Mouse (Mus musculus) forebrain, embryonic 10.5 days (tissue): ENCODE measurements around the gene Eif3l. TPM values are rescaled to one million over a fixed set of nuclear protein-coding genes. Genes with fewer than 3 reads are reported as not detected.

Source experiments
- DNase-seq: peaks from one replicate; pipeline ENCODE4 v3.0.0-alpha.2; 2017; ENCODE audit warnings: low spot score; ENCODE audit errors: extremely low spot score
- H3K27ac ChIP-seq: fragments of 300-500 bp; sonication (generic); 2 replicates; pipeline ENCODE4 v1.5.1; 2016; ENCODE audit warnings: mild to moderate bottlenecking
- H3K27me3 ChIP-seq: fragments of 300-500 bp; sonication (generic); 2 replicates; pipeline ENCODE4 v1.6.1; 2016; ENCODE audit warnings: mild to moderate bottlenecking; ENCODE audit not compliant: poor library complexity, severe bottlenecking
- H3K36me3 ChIP-seq: fragments of 300-500 bp; sonication (generic); replicated peaks from 2 replicates; pipeline ENCODE4 v1.6.1; 2016; ENCODE audit warnings: mild to moderate bottlenecking, moderate library complexity
- H3K4me1 ChIP-seq: fragments of 300-500 bp; sonication (generic); 2 replicates; pipeline ENCODE4 v1.6.1; 2016
- H3K4me3 ChIP-seq: fragments of 300-500 bp; sonication (generic); 2 replicates; pipeline ENCODE4 v1.5.1; 2016; ENCODE audit warnings: mild to moderate bottlenecking, moderate library complexity
- H3K9me3 ChIP-seq: fragments of 300-500 bp; sonication (generic); 2 replicates; pipeline ENCODE4 v1.6.1; 2016; ENCODE audit warnings: mild to moderate bottlenecking, moderate library complexity
- WGBS: fragments of 180-500 bp; shearing (Covaris S2); methylation state at CpG from one replicate; pipeline ENCODE4 v1.1.7; 2016; 5-methylcytosine and 5-hydroxymethylcytosine counted together
- polyA plus RNA-seq: library from polyadenylated mRNA; unstranded; fragments of >200 nt; fragmentation: Nextera tagmentation; extraction: Ambion mirVana; gene quantifications from 2 replicates; pipeline ENCODE4 v1.2.1, GENCODE M21; 2016

Gene Eif3l
- polyA plus RNA-seq, 1 experiment from 2014 or later: 283 TPM

- Histone ChIP-seq H3K4me3 (no peak overlapping the region), H3K9me3 (no peaks in the 10 kb centered on the region), H3K36me3 (peaks cover 91% of the 10 kb centered on the region), H3K27ac (no peak overlapping the region), H3K27me3 (no peaks in the 10 kb centered on the region), H3K4me1 (peaks cover 8% of the 10 kb centered on the region)
- WGBS: 89% methylated on average over 7 of the region's 7 CpGs
- DNase-seq: no peak
Observed at GRCm38 (mm10) chr15:79056601-79057000, 18.4 kb upstream of the Eif3l start.

GRCm38 (mm10) chr15:79057850-79058249 lies 17.1 kb upstream of the Eif3l start:
- 90% methylated on average over 6 of the region's 6 CpGs for WGBS
- no peak for DNase-seq
- peaks cover 84% of the 10 kb centered on the region for H3K36me3 ChIP-seq

GRCm38 (mm10) chr15:79060887-79061565 lies 14.0 kb upstream of the Eif3l start:
- no peak for DNase-seq
- Histone ChIP-seq H3K27ac (no peak overlapping the region), H3K27me3 (no peaks in the 10 kb centered on the region), H3K4me3 (peak overlapping the region; percentile 82), H3K9me3 (no peaks in the 10 kb centered on the region), H3K36me3 (peaks cover 52% of the 10 kb centered on the region), H3K4me1 (peaks cover 29% of the 10 kb centered on the region)
- 87% methylated on average over 14 of the region's 14 CpGs for WGBS

More at GRCm38 (mm10) chr15:79057850-79058249, 17.1 kb upstream of the Eif3l start:
- peaks cover 15% of the 10 kb centered on the region for H3K4me1 ChIP-seq
- H3K27ac ChIP-seq: no peak overlapping the region
- H3K27me3 ChIP-seq: no peaks in the 10 kb centered on the region
- H3K4me3 ChIP-seq: no peak overlapping the region
- H3K9me3 ChIP-seq: no peaks in the 10 kb centered on the region

GRCm38 (mm10) chr15:79062376-79063159 lies 12.4 kb upstream of the Eif3l start, which contains the start of gene Ankrd54:
Gene Ankrd54 (minus strand): TSS chr15:79062893.
- Histone ChIP-seq H3K4me1 (peaks cover 44% of the 10 kb centered on the region), H3K27ac (peak within 1 kb of the TSS; percentile 86), H3K27me3 (no peaks in the 10 kb centered on the region), H3K36me3 (peaks cover 37% of the 10 kb centered on the region), H3K9me3 (no peaks in the 10 kb centered on the region), H3K4me3 (peak within 1 kb of the TSS; percentile 82)
- peak; percentile 97 for DNase-seq
- under 1% methylated on average over 80 of the region's 80 CpGs for WGBS

- peak overlapping the region; percentile 82 for H3K4me3 ChIP-seq
- no peak for DNase-seq
- H3K27me3 ChIP-seq: no peaks in the 10 kb centered on the region
- H3K9me3 ChIP-seq: no peaks in the 10 kb centered on the region
- 9% methylated on average over 14 of the region's 14 CpGs for WGBS
- peak overlapping the region; percentile 56 for H3K27ac ChIP-seq
- peaks cover 44% of the 10 kb centered on the region for H3K4me1 ChIP-seq
- peaks cover 30% of the 10 kb centered on the region for H3K36me3 ChIP-seq
Observed at GRCm38 (mm10) chr15:79063160-79063740, 11.7 kb upstream of the Eif3l start.

GRCm38 (mm10) chr15:79065086-79065770 lies 9.8 kb upstream of the Eif3l start:
- H3K27ac ChIP-seq: no peak overlapping the region
- WGBS: 72% methylated on average over 8 of the region's 8 CpGs

GRCm38 (mm10) chr15:79066276-79066675 lies 8.7 kb upstream of the Eif3l start:
- DNase-seq: no peak
- Histone ChIP-seq H3K27me3 (no peaks in the 10 kb centered on the region; the same call in 1 of the 2 replicates), H3K4me3 (no peak overlapping the region), H3K9me3 (no peaks in the 10 kb centered on the region), H3K36me3 (no peaks in the 10 kb centered on the region), H3K4me1 (peaks cover 40% of the 10 kb centered on the region), H3K27ac (peak overlapping the region; percentile 25; the same call in 1 of the 2 replicates)
- 58% methylated on average over 2 of the region's 2 CpGs for WGBS

More at GRCm38 (mm10) chr15:79065086-79065770, 9.8 kb upstream of the Eif3l start:
- no peak for DNase-seq
- Histone ChIP-seq H3K36me3 (peaks cover 10% of the 10 kb centered on the region), H3K4me3 (no peak overlapping the region), H3K9me3 (no peaks in the 10 kb centered on the region), H3K4me1 (peaks cover 44% of the 10 kb centered on the region), H3K27me3 (no peaks in the 10 kb centered on the region; the same call in 1 of the 2 replicates)

- H3K4me3 ChIP-seq: no peak overlapping the region
- 85% methylated on average over 3 of the region's 3 CpGs for WGBS
- 0 out of 2 replicates have a peak overlapping the region, but pooled peaks have one; percentile 25 for H3K27ac ChIP-seq
- peaks cover 29% of the 10 kb centered on the region for H3K4me1 ChIP-seq
- no peaks in the 10 kb centered on the region; the same call in 1 of the 2 replicates for H3K27me3 ChIP-seq
- no peaks in the 10 kb centered on the region for H3K36me3 ChIP-seq
- H3K9me3 ChIP-seq: no peaks in the 10 kb centered on the region
- no peak for DNase-seq
Observed at GRCm38 (mm10) chr15:79067631-79068030, 7.3 kb upstream of the Eif3l start.

- no peak overlapping the region for H3K4me3 ChIP-seq
- peaks cover 27% of the 10 kb centered on the region for H3K4me1 ChIP-seq
- H3K36me3 ChIP-seq: no peaks in the 10 kb centered on the region
- no peak overlapping the region for H3K27ac ChIP-seq
- WGBS: 86% methylated on average over 3 of the region's 3 CpGs
- DNase-seq: no peak
- H3K9me3 ChIP-seq: no peaks in the 10 kb centered on the region
- H3K27me3 ChIP-seq: no peaks in the 10 kb centered on the region; the same call in 1 of the 2 replicates
Observed at GRCm38 (mm10) chr15:79068416-79068815, 6.6 kb upstream of the Eif3l start.

GRCm38 (mm10) chr15:79071117-79072039 lies 3.6 kb upstream of the Eif3l start:
- peak; percentile 35 for DNase-seq
- Histone ChIP-seq H3K9me3 (no peaks in the 10 kb centered on the region), H3K27ac (no peak overlapping the region), H3K4me1 (peaks cover 34% of the 10 kb centered on the region), H3K27me3 (no peaks in the 10 kb centered on the region; the same call in 1 of the 2 replicates), H3K4me3 (no peak overlapping the region), H3K36me3 (peaks cover 2% of the 10 kb centered on the region)
- 74% methylated on average over 5 of the region's 5 CpGs for WGBS

- H3K36me3 ChIP-seq: peaks cover 26% of the 10 kb centered on the region
- H3K4me1 ChIP-seq: peaks cover 28% of the 10 kb centered on the region
- H3K9me3 ChIP-seq: no peaks in the 10 kb centered on the region
- no peaks in the 10 kb centered on the region; the same call in 1 of the 2 replicates for H3K27me3 ChIP-seq
- no peak overlapping the region for H3K4me3 ChIP-seq
- no peak for DNase-seq
- no peak overlapping the region for H3K27ac ChIP-seq
Observed at GRCm38 (mm10) chr15:79073752-79074151, 1.2 kb upstream of the Eif3l start.
